In genomic region chr11:69099177-69099914, GRCm38 (mm10) we compare ENCODE assay signal across 9 mouse cellular contexts. TPM values are rescaled to one million over a fixed set of nuclear protein-coding genes. Genes with fewer than 3 reads are reported as not detected.
DNase-seq lines count a peak whose midpoint lies in the region; ATAC-seq and TF ChIP-seq lines count a peak whose summit lies in the region.
"Had no signal": no experiment of that assay in that cellular context is flagged by ENCODE, and none has a peak within 500 bp of the region (broad histone marks: within the 10 kb centered on the region; RNA-seq: fewer than 3 reads in every experiment).

No protein-coding gene starts in this region.

- under 1% methylated on average over 22 of the region's 22 CpGs for WGBS in hindbrain, embryonic 16.5 days
- WGBS in limb, embryonic 13.5 days: 1% methylated on average over 22 of the region's 22 CpGs
- whole genome bisulfite sequencing in midbrain, embryonic 14.5 days: 1% methylated on average over 22 of the region's 22 CpGs

- peaks cover 6% of the 10 kb centered on the region for H3K4me1 ChIP-seq in brown adipose tissue, adult 24 weeks (ENCODE audit: control insufficient read depth, insufficient read depth, insufficient read length, low read length)
- peaks cover 44% of the 10 kb centered on the region for H3K4me1 ChIP-seq in hindbrain, embryonic 16.5 days (ENCODE audit: control insufficient read depth, insufficient read depth, low read depth, low read length)
- peaks cover 52% of the 10 kb centered on the region for H3K4me1 ChIP-seq in limb, embryonic 13.5 days
- H3K4me1 ChIP-seq in midbrain, embryonic 14.5 days (ENCODE audit: control insufficient read depth, insufficient read depth, low read length): peaks cover 46% of the 10 kb centered on the region

- TF ChIP-seq CTCF in layer of hippocampus, adult 2 months (conservative IDR thresholded peaks at IDR 0.05): no peak

- H3K27ac ChIP-seq in layer of hippocampus, adult 2 months: peak overlapping the region; percentile 98
- peak overlapping the region; percentile 100 for H3K27ac ChIP-seq in brown adipose tissue, adult 24 weeks (replicated peaks; ENCODE audit: low read depth, low read length)
- peak overlapping the region; percentile 81 for H3K27ac ChIP-seq in hindbrain, embryonic 16.5 days (ENCODE audit: low read depth, low read length)
- peak overlapping the region; percentile 92 for H3K27ac ChIP-seq in limb, embryonic 13.5 days
- peak overlapping the region; percentile 75 for H3K27ac ChIP-seq in midbrain, embryonic 14.5 days (replicated peaks; ENCODE audit: low read depth, low read length)

- H3K9ac ChIP-seq in hindbrain, embryonic 16.5 days (ENCODE audit: low read depth, low read length): peak overlapping the region; percentile 73
- peak overlapping the region; percentile 72 for H3K9ac ChIP-seq in limb, embryonic 13.5 days
- H3K9ac ChIP-seq in midbrain, embryonic 14.5 days (replicated peaks; ENCODE audit: low read length): peak overlapping the region; percentile 54

- H3K4me2 ChIP-seq in hindbrain, embryonic 16.5 days (ENCODE audit: low read length): peak overlapping the region; percentile 93
- peak overlapping the region; percentile 98 for H3K4me2 ChIP-seq in limb, embryonic 13.5 days (replicated peaks)
- peak overlapping the region; percentile 85 for H3K4me2 ChIP-seq in midbrain, embryonic 14.5 days (ENCODE audit: low read length)

- ATAC-seq in hindbrain, embryonic 16.5 days: no peak
- no peak for ATAC-seq in limb, embryonic 13.5 days (ENCODE audit: low FRiP score, low read depth)
- no peak for ATAC-seq in midbrain, embryonic 14.5 days (ENCODE audit: low FRiP score, low TSS enrichment)

- H3K36me3 ChIP-seq in hindbrain, embryonic 16.5 days (ENCODE audit: control insufficient read depth, insufficient read depth, low read length): peaks cover 27% of the 10 kb centered on the region
- H3K36me3 ChIP-seq in limb, embryonic 13.5 days: peaks cover 39% of the 10 kb centered on the region
- H3K36me3 ChIP-seq in midbrain, embryonic 14.5 days (ENCODE audit: control insufficient read depth, insufficient read depth, low read length): peaks cover 37% of the 10 kb centered on the region

- H3K9me3 ChIP-seq in hindbrain, embryonic 16.5 days (ENCODE audit: control insufficient read depth, low read length): no peaks in the 10 kb centered on the region
- no peaks in the 10 kb centered on the region for H3K9me3 ChIP-seq in limb, embryonic 13.5 days
- H3K9me3 ChIP-seq in midbrain, embryonic 14.5 days (ENCODE audit: control insufficient read depth, low read length): no peaks in the 10 kb centered on the region

- H3K4me3 ChIP-seq in layer of hippocampus, adult 2 months: peak overlapping the region; percentile 81
- H3K4me3 ChIP-seq in brown adipose tissue, adult 24 weeks (ENCODE audit: insufficient read depth, low read depth, low read length): peak overlapping the region; percentile 65
- H3K4me3 ChIP-seq in hindbrain, embryonic 16.5 days (ENCODE audit: low read length): peak overlapping the region; percentile 57
- peak overlapping the region; percentile 69 for H3K4me3 ChIP-seq in limb, embryonic 13.5 days
- peak overlapping the region; percentile 52 for H3K4me3 ChIP-seq in midbrain, embryonic 14.5 days (replicated peaks; ENCODE audit: low read depth, low read length)

- peak in 1 of 2 experiments; percentile 61 for DNase-seq in layer of hippocampus, adult 2 months (ENCODE audit: low spot score in 2 of 2)
- DNase-seq in layer of hippocampus, adult 9-10 months (ENCODE audit: low spot score): no peak
- DNase-seq in gastrocnemius, postnatal 10 days: peak; percentile 89
- DNase-seq in midbrain, embryonic 14.5 days: peak; percentile 61
- peak; percentile 86 for DNase-seq in testis, postnatal 14 days (ENCODE audit: low spot score)

- no peaks in the 10 kb centered on the region for H3K27me3 ChIP-seq in hindbrain, embryonic 16.5 days (replicated peaks; ENCODE audit: control insufficient read depth, insufficient read depth, low read length)
- H3K27me3 ChIP-seq in limb, embryonic 13.5 days: no peaks in the 10 kb centered on the region
- H3K27me3 ChIP-seq in midbrain, embryonic 14.5 days (ENCODE audit: control insufficient read depth, insufficient read depth, low read length): no peaks in the 10 kb centered on the region

RNA-seq across cellular contexts. Expression of gene Per1, which starts 4.3 kb away (rescaled TPM):
- total RNA-seq in layer of hippocampus, adult 2 months (2021): 10 to 100 TPM; 83.4 to 95.2 TPM
- polyA plus RNA-seq in brown adipose tissue, adult 24 weeks (2012; ENCODE audit: insufficient read depth, insufficient read length, missing spikeins): 7.9 and 15.6 TPM in 2 replicates
- 10 to 100 TPM; 17.5 to 78.6 TPM for total RNA-seq in gastrocnemius, postnatal 10 days (2021)
- polyA plus RNA-seq in hindbrain, embryonic 16.5 days (2015; fragmentation: Nextera tagmentation; extraction: Ambion mirVana): 11.1 and 11.2 TPM in 2 replicates
- polyA plus RNA-seq in limb, embryonic 13.5 days (2015; fragmentation: Nextera tagmentation; extraction: Ambion mirVana): 9.3 and 12.0 TPM in 2 replicates
- polyA plus RNA-seq in midbrain, embryonic 14.5 days (2014; fragmentation: Nextera tagmentation; extraction: Ambion mirVana): 9.3 and 13.1 TPM in 2 replicates

RNA-seq across cellular contexts. Expression of gene Vamp2, which starts 11.1 kb away (rescaled TPM):
- total RNA-seq in layer of hippocampus, adult 2 months (2021): 1,000 to 10,000 TPM in 1 of 2 experiments, 100 to 1,000 TPM in 1; 988 to 1,016 TPM
- polyA plus RNA-seq in brown adipose tissue, adult 24 weeks (2012; ENCODE audit: insufficient read depth, insufficient read length, missing spikeins): 42.0 and 54.9 TPM in 2 replicates
- total RNA-seq in gastrocnemius, postnatal 10 days (2021): 10 to 100 TPM; 52.4 to 55.8 TPM
- 402 and 475 TPM in 2 replicates for polyA plus RNA-seq in hindbrain, embryonic 16.5 days (2015; fragmentation: Nextera tagmentation; extraction: Ambion mirVana)
- polyA plus RNA-seq in limb, embryonic 13.5 days (2015; fragmentation: Nextera tagmentation; extraction: Ambion mirVana): 82.8 and 88.6 TPM in 2 replicates
- 258 and 260 TPM in 2 replicates for polyA plus RNA-seq in midbrain, embryonic 14.5 days (2014; fragmentation: Nextera tagmentation; extraction: Ambion mirVana)

RNA-seq across cellular contexts. Expression of gene Hes7, which starts 20.9 kb away (rescaled TPM):
- 1 to 10 TPM in 1 of 2 experiments, under 1 TPM in 1; 0.79 to 1.0 TPM for total RNA-seq in layer of hippocampus, adult 2 months (2021)
- polyA plus RNA-seq in brown adipose tissue, adult 24 weeks (2012; ENCODE audit: insufficient read depth, insufficient read length, missing spikeins): not detected in 2 replicates
- total RNA-seq in gastrocnemius, postnatal 10 days (2021): not detected
- polyA plus RNA-seq in hindbrain, embryonic 16.5 days (2015; fragmentation: Nextera tagmentation; extraction: Ambion mirVana): 1.4 and 1.8 TPM in 2 replicates
- polyA plus RNA-seq in limb, embryonic 13.5 days (2015; fragmentation: Nextera tagmentation; extraction: Ambion mirVana): 0.74 and 1.2 TPM in 2 replicates
- 0.26 and 0.78 TPM in 2 replicates for polyA plus RNA-seq in midbrain, embryonic 14.5 days (2014; fragmentation: Nextera tagmentation; extraction: Ambion mirVana)
- total RNA-seq: hematopoietic stem cell, adult 5-6 weeks had no signal

RNA-seq across cellular contexts. Expression of gene 9130213A22Rik, which starts 23.0 kb away (rescaled TPM):
- total RNA-seq in layer of hippocampus, adult 2 months (2021): 1 to 10 TPM; 1.4 to 1.5 TPM
- 0.87 TPM in 1 of 2 replicates, not detected in the other for polyA plus RNA-seq in brown adipose tissue, adult 24 weeks (2012; ENCODE audit: insufficient read depth, insufficient read length, missing spikeins)
- total RNA-seq in gastrocnemius, postnatal 10 days (2021): under 1 TPM; 0.27 to 0.49 TPM
- 0.94 and 1.2 TPM in 2 replicates for polyA plus RNA-seq in hindbrain, embryonic 16.5 days (2015; fragmentation: Nextera tagmentation; extraction: Ambion mirVana)
- polyA plus RNA-seq in limb, embryonic 13.5 days (2015; fragmentation: Nextera tagmentation; extraction: Ambion mirVana): 0.52 and 0.55 TPM in 2 replicates
- 0.22 and 0.23 TPM in 2 replicates for polyA plus RNA-seq in midbrain, embryonic 14.5 days (2014; fragmentation: Nextera tagmentation; extraction: Ambion mirVana)
- total RNA-seq: hematopoietic stem cell, adult 5-6 weeks had no signal

RNA-seq across cellular contexts. Expression of gene Aloxe3, which starts 26.4 kb away (rescaled TPM):
- 10 to 100 TPM in 1 of 2 experiments, 1 to 10 TPM in 1; 7.8 to 11.1 TPM for total RNA-seq in layer of hippocampus, adult 2 months (2021)
- polyA plus RNA-seq in brown adipose tissue, adult 24 weeks (2012; ENCODE audit: insufficient read depth, insufficient read length, missing spikeins): not detected in 2 replicates
- total RNA-seq in gastrocnemius, postnatal 10 days (2021): under 1 TPM in 1 of 2 experiments, not detected in 1; 0.27 TPM
- 8.1 and 8.5 TPM in 2 replicates for polyA plus RNA-seq in hindbrain, embryonic 16.5 days (2015; fragmentation: Nextera tagmentation; extraction: Ambion mirVana)
- 1.6 TPM in 2 replicates for polyA plus RNA-seq in limb, embryonic 13.5 days (2015; fragmentation: Nextera tagmentation; extraction: Ambion mirVana)
- polyA plus RNA-seq in midbrain, embryonic 14.5 days (2014; fragmentation: Nextera tagmentation; extraction: Ambion mirVana): 2.8 and 3.2 TPM in 2 replicates
- total RNA-seq: hematopoietic stem cell, adult 5-6 weeks had no signal
